Mouse (Mus musculus) liver, embryonic 15.5 days (tissue): Measurements from ENCODE around the gene Asap2. TPM values are rescaled to one million over a fixed set of nuclear protein-coding genes. Genes with fewer than 3 reads are reported as not detected.

ENCODE experiments used
- ATAC-seq: fragments of 200-750 bp; cut with Nextera tagmentation; 2 replicates; pipeline ENCODE4 v1.8.0; 2017; ENCODE audit warnings: moderate number of reproducible peaks, mild to moderate bottlenecking, moderate library complexity; ENCODE audit not compliant: insufficient read depth
- H3K27ac ChIP-seq: fragments of 300-500 bp; sonication (generic); replicated peaks from 2 replicates; pipeline ENCODE4 v1.5.1; 2015; ENCODE audit warnings: mild to moderate bottlenecking, inconsistent platforms
- H3K27me3 ChIP-seq: fragments of 300-500 bp; sonication (generic); 2 replicates; pipeline ENCODE4 v1.6.1; 2015; ENCODE audit warnings: mild to moderate bottlenecking, inconsistent platforms
- H3K36me3 ChIP-seq: fragments of 300-500 bp; sonication (generic); replicated peaks from 2 replicates; pipeline ENCODE4 v1.6.1; 2015; ENCODE audit warnings: moderate library complexity, mild to moderate bottlenecking, inconsistent platforms
- H3K4me1 ChIP-seq: fragments of 300-500 bp; sonication (generic); replicated peaks from 2 replicates; pipeline ENCODE4 v1.6.1; 2015; ENCODE audit warnings: inconsistent platforms
- H3K4me2 ChIP-seq: fragments of 300-500 bp; sonication (generic); 2 replicates; pipeline ENCODE4 v1.6.1; 2015; ENCODE audit warnings: moderate library complexity, mild to moderate bottlenecking, inconsistent platforms
- H3K4me3 ChIP-seq: fragments of 300-500 bp; sonication (generic); replicated peaks from 2 replicates; pipeline ENCODE4 v1.5.1; 2015; ENCODE audit warnings: mild to moderate bottlenecking, inconsistent platforms
- H3K9ac ChIP-seq: fragments of 300-500 bp; sonication (generic); 2 replicates; pipeline ENCODE4 v1.6.1; 2015; ENCODE audit warnings: moderate library complexity, mild to moderate bottlenecking, inconsistent platforms
- H3K9me3 ChIP-seq: fragments of 300-500 bp; sonication (generic); replicated peaks from 2 replicates; pipeline ENCODE4 v1.6.1; 2016; ENCODE audit warnings: inconsistent platforms
- whole genome bisulfite sequencing: fragments of 180-500 bp; shearing (Covaris S2); methylation state at CpG from one replicate; pipeline ENCODE4 v1.1.7; 2015; ENCODE audit warnings: mixed read lengths; ENCODE audit not compliant: insufficient replicate concordance; 5-methylcytosine and 5-hydroxymethylcytosine counted together
- polyA plus RNA-seq: library from polyadenylated mRNA; unstranded; fragments of >200 nt; fragmentation: Nextera tagmentation; extraction: Ambion mirVana; gene quantifications from 2 replicates; pipeline ENCODE4 v1.2.1, GENCODE M21; 2015

Gene Asap2
- polyA plus RNA-seq, 1 experiment from 2014 or later = 0.97 TPM

DNA sequence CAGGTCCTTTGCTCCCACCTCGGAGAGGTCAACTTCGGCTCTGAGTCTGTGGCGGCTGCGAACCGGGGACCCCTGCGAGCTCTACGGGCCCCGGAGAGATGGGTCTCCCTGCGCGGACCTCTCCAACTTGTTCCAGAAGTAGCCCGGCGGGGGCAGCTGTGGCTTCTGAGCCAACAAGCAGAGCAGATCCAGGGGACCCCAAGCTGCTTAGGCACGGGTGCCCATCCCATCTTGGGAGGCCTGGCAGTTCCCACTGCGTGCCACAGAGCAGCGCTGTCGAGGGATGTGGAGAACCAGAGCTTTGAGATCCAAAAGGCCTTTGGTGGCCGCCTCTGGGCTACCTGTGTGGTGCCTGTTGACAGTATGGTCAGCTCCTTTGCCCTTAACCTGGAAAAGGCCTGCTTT lies 122.2 kb downstream of the Asap2 start:
- WGBS = 2% methylated on average over 17 of the region's 17 CpGs
- peak overlapping the region; percentile 94 for H3K4me2 ChIP-seq
- peaks cover 26% of the 10 kb centered on the region for H3K27me3 ChIP-seq
- H3K9me3 ChIP-seq = no peaks in the 10 kb centered on the region
- ATAC-seq = no peak
- peak overlapping the region; percentile 61 for H3K9ac ChIP-seq
- H3K27ac ChIP-seq = no peak overlapping the region
- H3K4me1 ChIP-seq = peaks cover 16% of the 10 kb centered on the region; the same call in 1 of the 2 replicates
- H3K4me3 ChIP-seq = peak overlapping the region; percentile 67
- H3K36me3 ChIP-seq = no peaks in the 10 kb centered on the region

- H3K9ac ChIP-seq = no peak overlapping the region
- H3K27me3 ChIP-seq = no peaks in the 10 kb centered on the region
- ATAC-seq = no peak
- H3K4me1 ChIP-seq = peaks cover 5% of the 10 kb centered on the region; the same call in 1 of the 2 replicates
- H3K9me3 ChIP-seq = no peaks in the 10 kb centered on the region
- H3K36me3 ChIP-seq = no peaks in the 10 kb centered on the region
- no peak overlapping the region for H3K27ac ChIP-seq
- WGBS = 49% methylated on average over 3 of the region's 3 CpGs
- no peak overlapping the region for H3K4me3 ChIP-seq
- no peak overlapping the region for H3K4me2 ChIP-seq
Observed at GRCm38 (mm10) chr12:21119446-21119845, 129.2 kb downstream of the Asap2 start.

DNA sequence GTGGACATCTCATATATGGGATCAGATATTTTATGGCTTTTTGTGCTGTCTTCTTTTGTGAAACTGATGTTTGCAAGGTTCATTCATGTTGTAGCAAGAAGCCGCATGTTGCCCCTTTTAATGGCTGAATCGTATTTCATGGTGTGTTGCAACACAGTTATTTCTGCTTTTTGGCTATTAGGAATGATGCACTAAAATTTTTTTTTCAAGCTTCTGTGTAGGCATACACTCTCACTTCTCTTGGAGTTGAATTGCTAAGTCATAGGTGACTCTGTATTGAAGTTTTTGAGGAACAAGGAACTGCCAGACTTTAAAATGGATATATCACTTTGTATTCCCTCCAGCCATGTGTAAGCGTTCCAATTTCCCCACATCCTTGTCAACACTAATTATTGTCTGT lies 132.6 kb downstream of the Asap2 start:
- H3K27me3 ChIP-seq = no peaks in the 10 kb centered on the region
- no peak overlapping the region for H3K27ac ChIP-seq
- no peak overlapping the region for H3K9ac ChIP-seq
- peaks cover 7% of the 10 kb centered on the region; the same call in 1 of the 2 replicates for H3K4me1 ChIP-seq
- H3K9me3 ChIP-seq = no peaks in the 10 kb centered on the region
- ATAC-seq = no peak
- WGBS = 60% methylated on average over 3 of the region's 3 CpGs
- H3K36me3 ChIP-seq = no peaks in the 10 kb centered on the region
- H3K4me3 ChIP-seq = no peak overlapping the region
- H3K4me2 ChIP-seq = no peak overlapping the region

GRCm38 (mm10) chr12:21123647-21124046 lies 133.4 kb downstream of the Asap2 start:
- Histone ChIP-seq H3K9me3 (no peaks in the 10 kb centered on the region), H3K4me3 (no peak overlapping the region), H3K27ac (no peak overlapping the region), H3K4me2 (no peak overlapping the region), H3K36me3 (no peaks in the 10 kb centered on the region), H3K4me1 (peaks cover 11% of the 10 kb centered on the region), H3K9ac (no peak overlapping the region), H3K27me3 (no peaks in the 10 kb centered on the region)
- no peak for ATAC-seq
- WGBS = 17% methylated on average over 5 of the region's 5 CpGs

DNA sequence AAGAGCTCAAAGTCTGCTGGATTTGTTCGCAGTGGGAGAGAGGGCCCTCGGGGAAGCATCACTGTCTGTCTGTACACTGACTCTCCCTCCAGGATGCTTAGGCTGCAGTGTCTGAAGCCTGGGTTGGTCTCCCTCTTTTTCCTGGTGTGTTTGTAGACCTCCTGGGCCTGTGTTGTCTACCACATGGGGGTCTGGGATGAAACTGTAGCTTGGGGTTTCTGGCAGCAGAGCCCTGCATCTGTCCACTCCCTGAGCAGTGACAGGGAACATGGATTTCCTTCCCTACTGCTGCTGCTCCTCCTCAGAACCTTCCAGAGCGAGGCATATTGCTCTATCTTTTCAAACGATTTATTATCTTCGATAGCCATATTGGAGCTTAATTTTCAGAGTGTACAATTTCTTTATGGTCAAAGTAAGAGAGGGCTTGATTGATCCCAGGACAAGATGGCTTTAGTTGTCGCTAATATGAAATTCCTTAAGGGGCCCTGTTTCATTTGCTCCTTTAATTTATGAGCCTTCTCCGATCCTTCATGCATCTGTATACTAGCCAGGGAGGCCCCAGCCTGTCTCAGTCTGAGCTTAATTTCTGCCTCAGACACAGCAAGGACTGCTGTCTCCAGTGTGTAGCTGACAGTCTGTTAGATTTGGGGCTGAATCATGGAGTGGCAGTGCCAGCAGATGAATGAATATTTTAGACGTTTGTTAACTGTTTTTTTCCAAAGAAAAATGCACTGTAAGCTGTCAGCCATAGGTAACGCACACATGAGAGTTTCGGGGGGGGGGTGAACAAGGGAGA lies 135.6 kb downstream of the Asap2 start:
- ATAC-seq = no peak
- Histone ChIP-seq H3K27ac (no peak overlapping the region), H3K36me3 (no peaks in the 10 kb centered on the region), H3K9ac (no peak overlapping the region), H3K9me3 (no peaks in the 10 kb centered on the region), H3K4me3 (no peak overlapping the region), H3K27me3 (no peaks in the 10 kb centered on the region), H3K4me1 (peaks cover 26% of the 10 kb centered on the region), H3K4me2 (no peak overlapping the region)
- 51% methylated on average over 10 of the region's 10 CpGs for WGBS

GRCm38 (mm10) chr12:21126516-21126915 lies 136.3 kb downstream of the Asap2 start:
- Histone ChIP-seq H3K27me3 (no peaks in the 10 kb centered on the region), H3K4me3 (no peak overlapping the region), H3K9me3 (no peaks in the 10 kb centered on the region), H3K4me1 (peaks cover 33% of the 10 kb centered on the region), H3K4me2 (no peak overlapping the region), H3K9ac (no peak overlapping the region), H3K27ac (no peak overlapping the region), H3K36me3 (no peaks in the 10 kb centered on the region)
- 63% methylated on average over 4 of the region's 4 CpGs for WGBS
- ATAC-seq = no peak

- Histone ChIP-seq H3K36me3 (no peaks in the 10 kb centered on the region), H3K4me2 (no peak overlapping the region), H3K9ac (no peak overlapping the region), H3K4me1 (peaks cover 41% of the 10 kb centered on the region), H3K27me3 (no peaks in the 10 kb centered on the region), H3K27ac (no peak overlapping the region), H3K4me3 (no peak overlapping the region), H3K9me3 (no peaks in the 10 kb centered on the region)
- no peak for ATAC-seq
- 37% methylated on average over 9 of the region's 9 CpGs for WGBS
Observed at GRCm38 (mm10) chr12:21128930-21129869, 138.9 kb downstream of the Asap2 start.

DNA sequence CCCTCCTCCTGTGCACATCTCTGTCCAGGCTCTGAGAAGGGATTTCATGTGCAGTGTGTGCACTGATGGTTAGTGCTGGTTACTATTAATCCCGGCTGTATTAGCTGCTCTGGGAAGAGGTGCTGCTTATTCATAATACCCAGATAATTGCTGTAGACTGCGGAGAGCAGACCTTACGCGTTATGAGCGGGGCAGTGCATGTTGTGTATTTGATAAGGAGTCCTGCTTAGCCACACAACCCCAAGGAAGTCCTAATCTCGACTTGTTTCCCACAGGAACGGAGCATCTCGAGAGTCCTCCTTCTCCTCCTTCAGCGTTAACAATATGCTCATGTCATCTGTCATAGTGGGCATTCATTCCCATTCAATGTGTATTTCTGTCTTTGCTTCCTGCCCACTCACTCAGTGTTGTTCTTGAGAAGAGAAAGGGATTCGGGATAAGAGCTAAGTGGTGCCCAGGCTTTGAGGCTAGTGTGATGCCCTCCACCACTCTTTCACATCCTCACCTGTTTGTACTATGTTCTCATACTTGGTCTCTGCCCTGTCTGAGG lies 140.1 kb downstream of the Asap2 start:
- Histone ChIP-seq H3K27me3 (no peaks in the 10 kb centered on the region), H3K9me3 (no peaks in the 10 kb centered on the region), H3K36me3 (no peaks in the 10 kb centered on the region)

GRCm38 (mm10) chr12:21132537-21132936 lies 142.3 kb downstream of the Asap2 start:
- no peak overlapping the region for H3K4me3 ChIP-seq
- no peak overlapping the region for H3K4me2 ChIP-seq
- H3K9me3 ChIP-seq = no peaks in the 10 kb centered on the region
- no peak overlapping the region for H3K27ac ChIP-seq
- H3K9ac ChIP-seq = no peak overlapping the region
- no peaks in the 10 kb centered on the region for H3K27me3 ChIP-seq
- H3K36me3 ChIP-seq = no peaks in the 10 kb centered on the region
- no peak for ATAC-seq
- WGBS = 15% methylated on average over 10 of the region's 10 CpGs
- peaks cover 61% of the 10 kb centered on the region for H3K4me1 ChIP-seq

More for the DNA sequence above, 140.1 kb downstream of the Asap2 start:
- no peak overlapping the region for H3K27ac ChIP-seq
- ATAC-seq = no peak
- H3K4me3 ChIP-seq = no peak overlapping the region
- H3K4me2 ChIP-seq = no peak overlapping the region
- no peak overlapping the region for H3K9ac ChIP-seq
- 15% methylated on average over 10 of the region's 10 CpGs for WGBS
- H3K4me1 ChIP-seq = peaks cover 48% of the 10 kb centered on the region

DNA sequence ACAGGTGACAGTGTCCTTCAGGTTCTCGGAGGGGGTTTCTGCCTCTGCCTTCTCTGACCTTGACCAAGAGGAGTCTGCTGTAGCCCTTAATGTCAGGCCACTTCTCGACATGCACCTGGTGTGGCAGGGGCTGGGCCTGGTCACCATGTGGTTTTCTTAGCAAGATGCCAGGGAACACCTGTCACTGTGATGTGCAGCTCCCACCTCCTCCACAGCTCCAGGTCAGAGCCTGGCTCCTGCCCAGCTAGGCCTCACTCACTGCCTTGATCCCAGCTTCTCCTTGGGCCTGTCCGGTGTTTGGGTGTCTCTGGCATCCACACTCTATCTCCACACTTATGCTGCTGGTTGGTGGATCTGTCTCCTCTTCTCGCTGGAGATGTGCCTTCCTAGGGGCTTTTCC lies 142.8 kb downstream of the Asap2 start:
- Histone ChIP-seq H3K27me3 (no peaks in the 10 kb centered on the region), H3K36me3 (no peaks in the 10 kb centered on the region), H3K4me3 (no peak overlapping the region), H3K27ac (no peak overlapping the region), H3K4me2 (no peak overlapping the region), H3K4me1 (peaks cover 57% of the 10 kb centered on the region), H3K9ac (no peak overlapping the region), H3K9me3 (no peaks in the 10 kb centered on the region)
- WGBS = 55% methylated on average over 4 of the region's 4 CpGs
- ATAC-seq = no peak
